8 mouse cellular contexts compared by ENCODE assay signal in the genomic region with DNA sequence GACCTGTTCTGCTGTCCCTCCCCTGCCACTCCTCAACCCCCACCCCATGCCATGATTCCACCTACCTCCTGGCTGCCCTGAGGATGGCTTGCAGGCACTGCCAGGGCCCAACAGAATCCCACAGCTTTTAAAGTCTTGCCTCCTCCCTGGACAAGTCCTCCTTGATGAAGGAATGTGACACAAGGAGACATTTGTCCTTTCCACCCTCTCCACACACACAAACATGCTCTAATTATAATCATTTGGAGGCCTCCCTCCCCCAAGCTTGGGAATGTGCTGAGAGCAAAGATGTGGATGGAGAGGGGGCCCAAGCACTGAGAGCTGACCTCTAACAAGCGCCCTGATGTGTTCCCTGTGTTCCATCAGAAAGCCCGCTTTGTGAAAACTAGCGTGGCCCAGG. TPM values are rescaled to one million over a fixed set of nuclear protein-coding genes. Genes with fewer than 3 reads are reported as not detected.
DNase-seq lines count a peak whose midpoint lies in the region; ATAC-seq and TF ChIP-seq lines count a peak whose summit lies in the region.

A gene (minus strand): TSS at position 101 of the 400 bp plus-strand sequence.

- no peak for ATAC-seq in lung, embryonic 15.5 days (ENCODE audit: borderline replicate concordance, extremely low read depth, low FRiP score, low TSS enrichment)
- no peak for ATAC-seq in stomach, embryonic 14.5 days (ENCODE audit: insufficient number of reproducible peaks, insufficient read depth, low FRiP score, low read depth)

- H3K36me3 ChIP-seq in lung, embryonic 15.5 days = peaks cover 33% of the 10 kb centered on the region
- peaks cover 18% of the 10 kb centered on the region for H3K36me3 ChIP-seq in stomach, embryonic 14.5 days (ENCODE audit: control insufficient read depth, insufficient read depth, low read length)

- H3K27ac ChIP-seq in gastrocnemius, adult 2 months = peak within 1 kb of the TSS; percentile 28; the same call in 1 of the 2 replicates
- no peak within 1 kb of the TSS for H3K27ac ChIP-seq in lung, embryonic 15.5 days
- H3K27ac ChIP-seq in stomach, embryonic 14.5 days (ENCODE audit: low read length) = no peak within 1 kb of the TSS

- intact Hi-C loops in gastrocnemius, adult 2 months (cut with DNase I) = no loop called here
- intact Hi-C loops in left cerebral cortex, postnatal 25 days (cut with DNase I) = loop anchor here (5.0 kb wide), 1 partner anchor 413 kb away; a partner anchor contains a TSS
- intact Hi-C loops in gastrocnemius, postnatal 14 days (cut with DNase I; ENCODE audit: low total_unique reads) = no loop called here

- H3K9ac ChIP-seq in lung, embryonic 15.5 days = peak within 1 kb of the TSS; percentile 41; the same call in 1 of the 2 replicates
- no peak within 1 kb of the TSS for H3K9ac ChIP-seq in stomach, embryonic 14.5 days (replicated peaks; ENCODE audit: low read depth, low read length)

- 39% methylated on average over 3 of the region's 3 CpGs for whole genome bisulfite sequencing in lung, embryonic 15.5 days
- 59% methylated on average over 3 of the region's 3 CpGs for WGBS in stomach, embryonic 14.5 days

- TF ChIP-seq CTCF in gastrocnemius, adult 2 months (IDR thresholded peaks at IDR 0.05) = no peak

- H3K9me3 ChIP-seq in lung, embryonic 15.5 days = no peaks in the 10 kb centered on the region
- no peaks in the 10 kb centered on the region for H3K9me3 ChIP-seq in stomach, embryonic 14.5 days (ENCODE audit: control insufficient read depth, low read depth, low read length)

- H3K4me2 ChIP-seq in lung, embryonic 15.5 days = peak within 1 kb of the TSS; percentile 86
- H3K4me2 ChIP-seq in stomach, embryonic 14.5 days (replicated peaks; ENCODE audit: low read depth, low read length) = peak within 1 kb of the TSS; percentile 72

- H3K4me3 ChIP-seq in gastrocnemius, adult 2 months = peak within 1 kb of the TSS; percentile 76
- H3K4me3 ChIP-seq in lung, embryonic 15.5 days = peak within 1 kb of the TSS; percentile 42
- H3K4me3 ChIP-seq in stomach, embryonic 14.5 days (ENCODE audit: low read depth, low read length) = peak within 1 kb of the TSS; percentile 31

- no peak for DNase-seq in gastrocnemius, adult 2 months
- no peak for DNase-seq in gastrocnemius, postnatal 4 days (ENCODE audit: low spot score in 2 of 2)
- DNase-seq in lung, postnatal 25 days (ENCODE audit: low spot score) = no peak
- DNase-seq in left cerebral cortex, postnatal 25 days (ENCODE audit: low spot score in 2 of 2) = no peak
- no peak for DNase-seq in thymus, postnatal 10 days (ENCODE audit: low spot score in 2 of 2)
- DNase-seq in gastrocnemius, postnatal 14 days = no peak

- peaks cover 40% of the 10 kb centered on the region for H3K4me1 ChIP-seq in lung, embryonic 15.5 days
- H3K4me1 ChIP-seq in stomach, embryonic 14.5 days (ENCODE audit: control insufficient read depth, insufficient read depth, low read length) = peaks cover 21% of the 10 kb centered on the region; the same call in 1 of the 2 replicates

- peaks cover 59% of the 10 kb centered on the region for H3K27me3 ChIP-seq in lung, embryonic 15.5 days
- H3K27me3 ChIP-seq in stomach, embryonic 14.5 days (ENCODE audit: control insufficient read depth, insufficient read depth, low read length) = peaks cover 53% of the 10 kb centered on the region

RNA-seq across cellular contexts. Expression of the gene that starts here (rescaled TPM):
- total RNA-seq in gastrocnemius, adult 2 months (2021) = under 1 TPM; 0.33 to 0.78 TPM
- total RNA-seq in gastrocnemius, postnatal 4 days (2021) = 1 to 10 TPM; 1.8 TPM
- polyA plus RNA-seq in lung, embryonic 15.5 days (2015; fragmentation: Nextera tagmentation; extraction: Ambion mirVana) = 0.04 TPM in 1 of 2 replicates, not detected in the other
- total RNA-seq in left cerebral cortex, postnatal 25 days (2021) = 100 to 1,000 TPM; 829 to 842 TPM
- not detected in 2 replicates for polyA plus RNA-seq in stomach, embryonic 14.5 days (2014; fragmentation: Nextera tagmentation; extraction: Ambion mirVana)
- 1 to 10 TPM; 1.6 to 2.7 TPM for total RNA-seq in gastrocnemius, postnatal 14 days (2021)

Comparison
In these comparisons a context has a peak if more than half of its experiments do, and no peak if none do; other contexts are left out.
1. RNA of the gene that starts here (total RNA-seq): 829 to 842 TPM in left cerebral cortex, postnatal 25 days; 1.6 to 2.7 TPM in gastrocnemius, postnatal 14 days, 1.8 TPM in gastrocnemius, postnatal 4 days and 0.33 to 0.78 TPM in gastrocnemius, adult 2 months; every median in the first group is over 100 times any median in the second.
2. Peak in every context shown above with its lines, with median percentiles within 50 percentile points of each other: H3K4me3 ChIP-seq.